9 mouse cellular contexts compared by ENCODE assay signal in the genomic region with DNA sequence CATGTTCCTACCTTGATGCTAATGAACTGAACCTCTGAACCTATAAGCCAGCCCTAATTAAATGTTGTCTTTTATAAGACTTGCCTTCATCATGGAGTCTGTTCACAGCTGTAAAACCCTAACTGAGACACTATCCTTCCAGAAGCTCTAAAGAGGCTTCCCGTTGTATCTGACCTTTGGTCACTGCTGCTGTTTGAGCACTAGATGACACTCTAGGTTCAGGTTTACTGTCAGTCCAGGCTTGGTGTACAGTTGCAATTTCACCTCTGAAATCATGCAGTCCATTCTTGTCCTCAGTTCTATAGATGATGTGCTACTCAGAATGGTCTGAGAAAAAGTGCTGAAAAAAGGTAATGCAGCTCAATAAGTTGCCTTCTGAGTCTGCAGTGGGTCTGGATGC.
A peak's percentile ranks its signal among the peaks of the same experiment; 100 is the strongest.
DNase-seq lines count a peak whose midpoint lies in the region; ATAC-seq and TF ChIP-seq lines count a peak whose summit lies in the region.
"Had no signal": no experiment of that assay in that cellular context is flagged by ENCODE, and none has a peak within 500 bp of the region (broad histone marks: within the 10 kb centered on the region; RNA-seq: fewer than 3 reads in every experiment).

No protein-coding gene starts in this region.

- TF ChIP-seq CTCF in liver, embryonic 14.5 days (IDR thresholded peaks at IDR 0.05; ENCODE audit: low read depth), result peak; percentile 46
- peak; percentile 92 for TF ChIP-seq CTCF in intestine, postnatal 0 days (IDR thresholded peaks at IDR 0.05; ENCODE audit: low read depth)

- no peaks in the 10 kb centered on the region for H3K36me3 ChIP-seq in liver, embryonic 14.5 days (replicated peaks; ENCODE audit: control insufficient read depth, insufficient read depth, low read depth)
- no peaks in the 10 kb centered on the region for H3K36me3 ChIP-seq in liver, embryonic 12.5 days
- no peaks in the 10 kb centered on the region for H3K36me3 ChIP-seq in intestine, postnatal 0 days (ENCODE audit: control insufficient read depth, insufficient read depth)

- H3K4me3 ChIP-seq in liver, embryonic 14.5 days (ENCODE audit: insufficient read depth in 1 of 2, low read depth in 2 of 2, low read length in 2 of 2), result no peak overlapping the region
- no peak overlapping the region for H3K4me3 ChIP-seq in liver, embryonic 12.5 days
- no peak overlapping the region for H3K4me3 ChIP-seq in intestine, postnatal 0 days (ENCODE audit: low read depth, low read length)
- H3K4me3 ChIP-seq: myocyte had no signal

- peak; percentile 0 to 8 for DNase-seq in adrenal gland, postnatal 36 days
- no peak for DNase-seq in adrenal gland, adult 2 months
- DNase-seq in liver, embryonic 14.5 days (ENCODE audit: low read depth in 3 of 3, low spot score in 3 of 3), result no peak
- peak; percentile 16 for DNase-seq in retina, postnatal 1 day
- DNase-seq in left cerebral cortex, adult 9 months (ENCODE audit: low spot score in 2 of 2), result no peak
- no peak for DNase-seq in gastrocnemius, adult 8-10 months (ENCODE audit: low spot score in 2 of 2)

- WGBS in liver, embryonic 14.5 days (ENCODE audit: insufficient replicate concordance), result 55% methylated on average over 1 of the region's 1 CpGs
- 52% methylated on average over 1 of the region's 1 CpGs for WGBS in liver, embryonic 12.5 days (ENCODE audit: insufficient replicate concordance)
- WGBS in intestine, postnatal 0 days, result 34% methylated on average over 1 of the region's 1 CpGs

- H3K9me3 ChIP-seq in liver, embryonic 14.5 days (ENCODE audit: control insufficient read depth, low read length), result no peaks in the 10 kb centered on the region
- no peaks in the 10 kb centered on the region for H3K9me3 ChIP-seq in liver, embryonic 12.5 days (replicated peaks)
- no peaks in the 10 kb centered on the region for H3K9me3 ChIP-seq in intestine, postnatal 0 days (ENCODE audit: control insufficient read depth)

- no peak overlapping the region for H3K4me2 ChIP-seq in liver, embryonic 14.5 days (ENCODE audit: low read depth)
- no peak overlapping the region for H3K4me2 ChIP-seq in liver, embryonic 12.5 days
- no peak overlapping the region for H3K4me2 ChIP-seq in intestine, postnatal 0 days (replicated peaks; ENCODE audit: low read depth)

- ATAC-seq in liver, embryonic 14.5 days (ENCODE audit: insufficient read depth), result no peak
- ATAC-seq in liver, embryonic 12.5 days, result no peak
- peak; percentile 69 for ATAC-seq in intestine, postnatal 0 days

- no peak overlapping the region for H3K9ac ChIP-seq in liver, embryonic 14.5 days (replicated peaks)
- H3K9ac ChIP-seq in liver, embryonic 12.5 days, result no peak overlapping the region
- H3K9ac ChIP-seq in intestine, postnatal 0 days (ENCODE audit: low read depth, low read length), result no peak overlapping the region

- no peak for TF ChIP-seq EP300 in liver, embryonic 14.5 days (IDR thresholded peaks at IDR 0.05; ENCODE audit: low read depth)

- H3K4me1 ChIP-seq in liver, embryonic 14.5 days (replicated peaks; ENCODE audit: control insufficient read depth in 2 of 2, insufficient read depth in 2 of 2, low read length in 1 of 2), result no peaks in the 10 kb centered on the region
- H3K4me1 ChIP-seq in liver, embryonic 12.5 days, result peaks cover 5% of the 10 kb centered on the region; the same call in 1 of the 2 replicates
- H3K4me1 ChIP-seq in intestine, postnatal 0 days (replicated peaks; ENCODE audit: control insufficient read depth, insufficient read depth, low read length), result no peaks in the 10 kb centered on the region; the same call in 1 of the 2 replicates

- H3K27ac ChIP-seq in liver, embryonic 14.5 days, result no peak overlapping the region
- no peak overlapping the region for H3K27ac ChIP-seq in liver, embryonic 12.5 days
- no peak overlapping the region for H3K27ac ChIP-seq in intestine, postnatal 0 days (ENCODE audit: low read depth, low read length)

- H3K27me3 ChIP-seq in liver, embryonic 14.5 days (ENCODE audit: control insufficient read depth, insufficient read depth, low read length), result no peaks in the 10 kb centered on the region
- H3K27me3 ChIP-seq in liver, embryonic 12.5 days (replicated peaks), result no peaks in the 10 kb centered on the region
- H3K27me3 ChIP-seq in intestine, postnatal 0 days (replicated peaks; ENCODE audit: control insufficient read depth, insufficient read depth, low read length), result no peaks in the 10 kb centered on the region

Comparison
In these comparisons a context has a peak if more than half of its experiments do, and no peak if none do; other contexts are left out.
1. DNase-seq: peak in adrenal gland, postnatal 36 days (2 of 2) and retina, postnatal 1 day (single experiment); none in adrenal gland, adult 2 months (single experiment), liver, embryonic 14.5 days (0 of 3), left cerebral cortex, adult 9 months (0 of 2) and gastrocnemius, adult 8-10 months (0 of 2).